Mouse (Mus musculus) mouse trophoblast stem cell (cell line): ENCODE results near the gene Atp7b.

Experiments used
- in situ Hi-C, 2 experiments: fragments of 300-500 bp; cut with MseI, MboI; formaldehyde crosslinking; loops; 2 replicates in 1 of 2; 3 replicates in 1 of 2; pipeline ENCODE4 v1.15.1; 2025

The Atp7b gene

GRCm38 (mm10) chr8:22028973-22029372 lies 31.1 kb downstream of the Atp7b start:
- in situ Hi-C loops: no loop called here

GRCm38 (mm10) chr8:22025241-22025640 lies 34.9 kb downstream of the Atp7b start:
- in situ Hi-C loops: no loop called here

GRCm38 (mm10) chr8:22022244-22022643 lies 37.9 kb downstream of the Atp7b start:
- in situ Hi-C loops: no loop called here

GRCm38 (mm10) chr8:22019498-22019897 lies 40.6 kb downstream of the Atp7b start:
- in situ Hi-C loops: no loop called here

GRCm38 (mm10) chr8:22017731-22018130 lies 42.4 kb downstream of the Atp7b start:
- in situ Hi-C loops: no loop called here

GRCm38 (mm10) chr8:22013034-22013707 lies 46.9 kb downstream of the Atp7b start:
- in situ Hi-C loops: no loop called here

GRCm38 (mm10) chr8:22009403-22009802 lies 50.7 kb downstream of the Atp7b start:
- in situ Hi-C loops: no loop called here

- in situ Hi-C loops: no loop called here
Measured at GRCm38 (mm10) chr8:22006423-22006822, 53.7 kb downstream of the Atp7b start.

GRCm38 (mm10) chr8:22004750-22005522 lies 55.2 kb downstream of the Atp7b start:
- in situ Hi-C loops: no loop called here

GRCm38 (mm10) chr8:21995181-21995580 lies 64.9 kb downstream of the Atp7b start:
- in situ Hi-C loops: loop anchor here (5.0 to 10.0 kb wide), 2 partner anchors 47 to 50 kb away; no protein-coding TSS in a partner anchor

- in situ Hi-C loops: loop anchor here in 1 of 2 experiments (10.0 kb wide), 1 partner anchor 53 kb away; no protein-coding TSS in a partner anchor
Measured at GRCm38 (mm10) chr8:21992184-21992583, 67.9 kb downstream of the Atp7b start.

GRCm38 (mm10) chr8:21981664-21982337 lies 78.3 kb downstream of the Atp7b start:
- in situ Hi-C loops: no loop called here

GRCm38 (mm10) chr8:21978193-21978592 lies 81.9 kb downstream of the Atp7b start:
- in situ Hi-C loops: no loop called here

GRCm38 (mm10) chr8:21969475-21969874 lies 90.6 kb downstream of the Atp7b start, which contains the start of gene Ccdc70:
Gene Ccdc70, plus strand, starts transcription at chr8:21969775.
- in situ Hi-C loops: loop anchor here in 1 of 2 experiments (25.0 kb wide), 1 partner anchor 957 kb away; no protein-coding TSS in a partner anchor

- in situ Hi-C loops: loop anchor here in 1 of 2 experiments (25.0 kb wide), 1 partner anchor 954 kb away; no protein-coding TSS in a partner anchor
Measured at GRCm38 (mm10) chr8:21966646-21967045, 93.5 kb downstream of the Atp7b start.

GRCm38 (mm10) chr8:21958414-21958813 lies 101.7 kb downstream of the Atp7b start, which contains the start of gene Fam90a1a:
Gene Fam90a1a, plus strand, starts transcription at chr8:21958714.
- in situ Hi-C loops: loop anchor here (5.0 to 25.0 kb wide), 4 partner anchors 196 to 946 kb away; no protein-coding TSS in a partner anchor

GRCm38 (mm10) chr8:21956336-21956735 lies 103.8 kb downstream of the Atp7b start:
- in situ Hi-C loops: loop anchor here (5.0 to 25.0 kb wide), 4 partner anchors 194 to 944 kb away; no protein-coding TSS in a partner anchor

- in situ Hi-C loops: loop anchor here (5.0 to 25.0 kb wide), 4 partner anchors 193 to 943 kb away; no protein-coding TSS in a partner anchor
Measured at GRCm38 (mm10) chr8:21955321-21955720, 104.8 kb downstream of the Atp7b start.

GRCm38 (mm10) chr8:21947311-21948017 lies 112.6 kb downstream of the Atp7b start:
- in situ Hi-C loops: no loop called here

GRCm38 (mm10) chr8:21946462-21946861 lies 113.6 kb downstream of the Atp7b start, which contains the start of gene Defb13:
Gene Defb13, plus strand, starts transcription at chr8:21946762.
- in situ Hi-C loops: no loop called here
